Mouse (Mus musculus) 3T3-L1 (cell line): ENCODE data around the gene Sycn.

ENCODE experiments used
- DNase-seq: peaks from one replicate; pipeline ENCODE4 v3.0.0-alpha.2; 2015; ENCODE audit warnings: low read depth, low spot score

Sycn gene

DNA sequence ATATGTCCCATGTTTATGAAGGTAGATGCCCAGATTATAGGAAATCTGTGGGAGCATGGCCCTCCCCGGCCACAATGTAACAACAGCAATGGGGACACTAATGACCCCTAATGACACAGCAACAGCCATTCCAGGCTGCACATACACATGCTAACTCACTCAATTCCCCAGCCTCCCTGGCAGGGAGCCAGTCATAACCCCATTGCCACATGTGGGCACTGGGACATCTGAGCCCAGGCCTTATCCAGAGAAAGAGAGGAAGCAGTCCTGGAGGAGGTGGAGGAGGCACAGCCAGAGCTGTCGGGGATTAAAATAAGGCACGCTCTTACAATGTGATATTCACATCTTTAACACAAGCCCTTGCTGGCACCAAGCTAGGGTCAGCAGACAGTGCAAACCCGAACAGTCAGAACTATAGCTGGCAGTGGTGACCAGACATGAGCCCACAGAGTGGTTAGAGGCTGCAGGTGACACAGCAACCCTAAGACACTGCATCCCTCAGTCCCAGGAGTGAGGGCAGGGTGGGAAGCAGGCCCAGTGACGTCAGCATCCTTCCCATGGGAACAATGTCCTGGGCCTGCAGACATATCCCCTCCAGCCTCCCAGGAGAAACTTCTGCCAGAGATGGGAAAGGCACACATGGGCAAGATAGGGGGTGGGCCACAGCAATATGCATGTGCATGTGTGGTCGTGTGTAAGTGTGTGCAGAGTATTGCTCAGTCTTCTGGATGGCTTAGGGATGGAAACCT is 46.2 kb downstream of the Sycn start:
- peak; percentile 45 for DNase-seq

DNA sequence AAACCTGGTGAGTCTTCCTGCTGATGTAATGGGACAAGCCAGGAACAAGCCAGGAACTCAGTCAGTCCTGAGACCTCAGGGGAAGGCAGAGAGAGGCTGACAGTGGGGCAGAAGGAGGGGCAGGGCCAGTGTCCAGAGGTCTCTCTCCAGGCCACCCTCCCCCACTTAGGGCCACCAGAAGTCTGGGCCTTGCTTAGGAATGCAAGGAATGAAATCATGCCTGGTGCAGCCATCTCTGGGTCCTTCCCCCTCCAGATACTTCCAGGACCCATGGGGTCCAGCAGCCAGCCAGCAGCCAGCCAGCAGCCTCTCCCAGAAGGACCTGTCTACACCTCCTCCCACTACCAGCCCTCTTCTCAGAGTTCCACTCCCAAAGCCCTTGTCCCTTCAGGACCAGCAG is 47.0 kb downstream of the Sycn start:
- peak; percentile 49 for DNase-seq
